In the genomic region with DNA sequence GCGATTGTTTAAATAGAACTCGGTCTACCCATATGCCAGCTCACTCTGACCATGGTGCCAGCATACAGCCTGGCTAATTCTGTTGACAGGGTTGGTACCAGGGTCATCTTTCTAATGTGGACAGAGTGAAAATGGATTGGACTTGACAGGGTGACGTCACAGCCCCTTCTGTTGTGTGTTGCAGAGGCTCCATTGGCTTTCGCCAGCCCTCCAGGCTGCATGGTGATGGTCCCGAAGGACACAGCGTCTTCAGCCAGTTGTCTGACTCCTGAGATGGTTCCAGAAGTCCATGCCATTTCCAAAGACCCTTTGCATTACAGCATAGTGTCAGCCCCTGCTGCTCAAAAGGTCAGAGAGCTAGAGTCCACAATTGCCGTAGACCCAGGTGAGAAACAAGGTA, we compare ENCODE assay signal across 23 mouse cellular contexts.
A peak's percentile ranks its signal among the peaks of the same experiment; 100 is the strongest.
DNase-seq lines count a peak whose midpoint lies in the region; ATAC-seq and TF ChIP-seq lines count a peak whose summit lies in the region.
"Had no signal": no experiment of that assay in that cellular context is flagged by ENCODE, and none has a peak within 500 bp of the region (broad histone marks: within the 10 kb centered on the region; RNA-seq: fewer than 3 reads in every experiment).

No protein-coding gene starts in this region.

- no peak for TF ChIP-seq CTCF in stomach, postnatal 0 days (IDR thresholded peaks at IDR 0.05; ENCODE audit: low read depth)

- H3K9ac ChIP-seq in forebrain, embryonic 11.5 days (ENCODE audit: low read length), result no peak overlapping the region
- H3K9ac ChIP-seq in forebrain, embryonic 14.5 days (ENCODE audit: low read length), result no peak overlapping the region
- H3K9ac ChIP-seq in stomach, postnatal 0 days (ENCODE audit: low read length), result no peak overlapping the region
- H3K9ac ChIP-seq: embryonic facial prominence, embryonic 12.5 days; forebrain, embryonic 12.5 days; forebrain, embryonic 15.5 days; forebrain, postnatal 0 days had no signal

- ATAC-seq in forebrain, embryonic 11.5 days (replicated peaks; ENCODE audit: low FRiP score), result no peak
- no peak for ATAC-seq in forebrain, embryonic 14.5 days
- no peak for ATAC-seq in stomach, postnatal 0 days (ENCODE audit: low FRiP score, low TSS enrichment)
- ATAC-seq: activated CD4-positive, CD25-positive, alpha-beta regulatory T cell, adult 4 months; CD4-positive, CD25-positive, alpha-beta regulatory T cell, adult 4 months; forebrain, embryonic 15.5 days; forebrain, postnatal 0 days; Patski had no signal

- no peak overlapping the region for H3K27ac ChIP-seq in forebrain, embryonic 11.5 days (ENCODE audit: low read depth, low read length)
- no peak overlapping the region for H3K27ac ChIP-seq in forebrain, embryonic 14.5 days (ENCODE audit: low read depth, low read length)
- H3K27ac ChIP-seq in stomach, postnatal 0 days (replicated peaks), result no peak overlapping the region
- H3K27ac ChIP-seq: embryonic facial prominence, embryonic 10.5 days; embryonic facial prominence, embryonic 12.5 days; forebrain, embryonic 12.5 days; forebrain, embryonic 15.5 days had no signal

- no peak overlapping the region for H3K4me2 ChIP-seq in forebrain, embryonic 11.5 days (ENCODE audit: low read depth, low read length, severe bottlenecking)
- H3K4me2 ChIP-seq in forebrain, embryonic 14.5 days (ENCODE audit: low read length), result no peak overlapping the region
- H3K4me2 ChIP-seq in stomach, postnatal 0 days (replicated peaks; ENCODE audit: low read depth), result no peak overlapping the region
- H3K4me2 ChIP-seq: embryonic facial prominence, embryonic 12.5 days; forebrain, embryonic 12.5 days; forebrain, embryonic 15.5 days had no signal

- WGBS in forebrain, embryonic 11.5 days, result 83% methylated on average over 7 of the region's 7 CpGs
- 88% methylated on average over 7 of the region's 7 CpGs for WGBS in forebrain, embryonic 14.5 days
- 85% methylated on average over 7 of the region's 7 CpGs for WGBS in stomach, postnatal 0 days

- TF ChIP-seq EP300 in stomach, postnatal 0 days (optimal IDR thresholded peaks at IDR 0.05), result no peak

- intact Hi-C loops in heart, postnatal 36 days (cut with DNase I), result loop anchor here (10.0 kb wide), 1 partner anchor 670 kb away; no protein-coding TSS in a partner anchor

- no peak overlapping the region for H3K4me3 ChIP-seq in forebrain, embryonic 11.5 days (ENCODE audit: low read depth, low read length)
- no peak overlapping the region for H3K4me3 ChIP-seq in forebrain, embryonic 14.5 days (ENCODE audit: low read depth, low read length)
- H3K4me3 ChIP-seq in stomach, postnatal 0 days (ENCODE audit: low read depth, low read length), result no peak overlapping the region
- H3K4me3 ChIP-seq: embryonic facial prominence, embryonic 10.5 days; embryonic facial prominence, embryonic 12.5 days; forebrain, embryonic 12.5 days; forebrain, embryonic 15.5 days had no signal

- H3K4me1 ChIP-seq in forebrain, embryonic 11.5 days (replicated peaks; ENCODE audit: control insufficient read depth, insufficient read depth, low read length), result no peaks in the 10 kb centered on the region
- no peaks in the 10 kb centered on the region for H3K4me1 ChIP-seq in forebrain, embryonic 14.5 days (ENCODE audit: control insufficient read depth, insufficient read depth, low read length)
- no peaks in the 10 kb centered on the region for H3K4me1 ChIP-seq in stomach, postnatal 0 days (replicated peaks; ENCODE audit: control insufficient read depth, insufficient read depth)
- H3K4me1 ChIP-seq: embryonic facial prominence, embryonic 12.5 days; forebrain, embryonic 12.5 days; forebrain, embryonic 15.5 days had no signal

- no peaks in the 10 kb centered on the region for H3K36me3 ChIP-seq in forebrain, embryonic 11.5 days (ENCODE audit: control insufficient read depth, insufficient read depth, low read length)
- H3K36me3 ChIP-seq in forebrain, embryonic 14.5 days (ENCODE audit: control insufficient read depth, insufficient read depth, low read length), result no peaks in the 10 kb centered on the region
- no peaks in the 10 kb centered on the region for H3K36me3 ChIP-seq in stomach, postnatal 0 days (ENCODE audit: control insufficient read depth, insufficient read depth, low read length)
- H3K36me3 ChIP-seq: embryonic facial prominence, embryonic 10.5 days; embryonic facial prominence, embryonic 12.5 days; forebrain, embryonic 12.5 days; forebrain, embryonic 15.5 days; G1E had no signal

- no peaks in the 10 kb centered on the region for H3K27me3 ChIP-seq in forebrain, embryonic 11.5 days (ENCODE audit: control insufficient read depth, insufficient read depth, low read length)
- no peaks in the 10 kb centered on the region for H3K27me3 ChIP-seq in forebrain, embryonic 14.5 days (replicated peaks; ENCODE audit: control insufficient read depth, insufficient read depth, low read length)
- H3K27me3 ChIP-seq in stomach, postnatal 0 days (ENCODE audit: control insufficient read depth, insufficient read depth, low read length), result no peaks in the 10 kb centered on the region
- H3K27me3 ChIP-seq: CH12.LX; embryonic facial prominence, embryonic 12.5 days; forebrain, embryonic 12.5 days; forebrain, embryonic 15.5 days; Patski had no signal

- no peaks in the 10 kb centered on the region for H3K9me3 ChIP-seq in forebrain, embryonic 11.5 days (ENCODE audit: control insufficient read depth, low read length)
- no peaks in the 10 kb centered on the region for H3K9me3 ChIP-seq in forebrain, embryonic 14.5 days (replicated peaks; ENCODE audit: control insufficient read depth, low read length)
- H3K9me3 ChIP-seq in stomach, postnatal 0 days (ENCODE audit: control insufficient read depth, low read length), result no peaks in the 10 kb centered on the region
- H3K9me3 ChIP-seq: embryonic facial prominence, embryonic 10.5 days; embryonic facial prominence, embryonic 12.5 days; forebrain, embryonic 12.5 days; forebrain, embryonic 15.5 days; G1E had no signal

- peak; percentile 44 for DNase-seq in forebrain, embryonic 11.5 days (ENCODE audit: low spot score)
- DNase-seq in forebrain, embryonic 14.5 days (ENCODE audit: low spot score), result no peak
- DNase-seq in heart, adult 11 months, result peak; percentile 84
- no peak for DNase-seq in heart, postnatal 36 days
- DNase-seq in stomach, postnatal 0 days (ENCODE audit: low spot score), result peak; percentile 3
- DNase-seq: adrenal gland, adult 8-10 months; adrenal gland, postnatal 14 days; adrenal gland, postnatal 36 days; B cell, adult 2 months; cerebellum, adult 11-12 months; cerebellum, adult 2 months; cerebellum, adult 9-10 months; cerebellum, postnatal 10 days; forebrain, postnatal 0 days had no signal

Comparison
In these comparisons a context has a peak if more than half of its experiments do, and no peak if none do; other contexts are left out.
1. DNase-seq: peak in forebrain, embryonic 11.5 days (single experiment), heart, adult 11 months (single experiment) and stomach, postnatal 0 days (single experiment); none in forebrain, embryonic 14.5 days (single experiment) and heart, postnatal 36 days (0 of 2).